Mouse (Mus musculus): ENCODE results near the gene Uggt1. TPM values are rescaled to one million over a fixed set of nuclear protein-coding genes. Genes with fewer than 3 reads are reported as not detected.

The Uggt1 gene
- polyA plus RNA-seq, 1 experiment from 2014 or later = 74.2 TPM

GRCm38 (mm10) chr1:36273288-36273687 is 28.8 kb upstream of the Uggt1 start:
- peak overlapping the region; percentile 62 for H3K27ac ChIP-seq (ENCODE audit: low read length)
- WGBS = 6% methylated on average over 9 of the region's 9 CpGs
- H3K4me3 ChIP-seq (ENCODE audit: low read depth, low read length) = no peak overlapping the region
- H3K27me3 ChIP-seq (ENCODE audit: control insufficient read depth, insufficient read depth, low read length) = no peaks in the 10 kb centered on the region
- no peak overlapping the region for H3K9ac ChIP-seq (replicated peaks; ENCODE audit: low read depth, low read length)
- peak; percentile 16; the same call in 1 of the 2 replicates for ATAC-seq (ENCODE audit: insufficient number of reproducible peaks, insufficient read depth, low FRiP score, low read depth)
- H3K36me3 ChIP-seq (ENCODE audit: control insufficient read depth, insufficient read depth, low read length) = no peaks in the 10 kb centered on the region
- peak overlapping the region; percentile 14; the same call in 1 of the 2 replicates for H3K4me2 ChIP-seq (replicated peaks; ENCODE audit: low read depth, low read length)
- H3K9me3 ChIP-seq (ENCODE audit: control insufficient read depth, low read depth, low read length) = no peaks in the 10 kb centered on the region
- H3K4me1 ChIP-seq (ENCODE audit: control insufficient read depth, insufficient read depth, low read length) = peaks cover 25% of the 10 kb centered on the region

GRCm38 (mm10) chr1:36272546-36272945 is 28.0 kb upstream of the Uggt1 start:
- Histone ChIP-seq H3K27ac (ENCODE audit: low read length) (peak overlapping the region; percentile 62; the same call in 1 of the 2 replicates), H3K36me3 (ENCODE audit: control insufficient read depth, insufficient read depth, low read length) (no peaks in the 10 kb centered on the region), H3K27me3 (ENCODE audit: control insufficient read depth, insufficient read depth, low read length) (no peaks in the 10 kb centered on the region), H3K4me1 (ENCODE audit: control insufficient read depth, insufficient read depth, low read length) (peaks cover 25% of the 10 kb centered on the region), H3K9me3 (ENCODE audit: control insufficient read depth, low read depth, low read length) (no peaks in the 10 kb centered on the region), H3K4me3 (ENCODE audit: low read depth, low read length) (no peak overlapping the region), H3K9ac (replicated peaks; ENCODE audit: low read depth, low read length) (no peak overlapping the region), H3K4me2 (replicated peaks; ENCODE audit: low read depth, low read length) (peak overlapping the region; percentile 14; the same call in 1 of the 2 replicates)
- WGBS = 49% methylated on average over 5 of the region's 5 CpGs
- peak; percentile 70 for ATAC-seq (ENCODE audit: insufficient number of reproducible peaks, insufficient read depth, low FRiP score, low read depth)

- H3K9ac ChIP-seq (replicated peaks; ENCODE audit: low read depth, low read length) = 0 out of 2 replicates have a peak overlapping the region, but pooled peaks have one; percentile 0
- ATAC-seq (ENCODE audit: insufficient number of reproducible peaks, insufficient read depth, low FRiP score, low read depth) = peak; percentile 31; the same call in 1 of the 2 replicates
These were observed 27.2 kb upstream of the Uggt1 start for GRCm38 (mm10) chr1:36271516-36272230.

DNA sequence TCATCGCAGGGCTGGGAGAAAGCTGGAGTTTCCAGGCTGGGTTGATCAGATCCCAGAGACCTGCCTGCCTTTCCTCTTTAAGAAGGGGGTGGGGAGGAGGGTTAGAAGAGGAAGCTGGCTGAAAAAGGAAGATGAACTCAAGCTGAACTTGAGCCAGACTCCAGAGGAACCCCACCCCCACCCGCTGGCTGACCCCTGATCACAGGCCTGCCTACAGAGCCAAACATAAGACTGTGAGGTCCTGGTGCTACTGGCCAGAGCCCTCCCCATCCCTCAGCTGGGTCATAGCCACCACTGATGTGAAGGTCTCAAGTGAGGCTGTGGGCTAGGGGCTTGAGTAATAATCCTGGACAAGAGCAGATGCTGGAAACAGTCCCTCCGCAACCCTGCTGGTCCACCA is 26.1 kb upstream of the Uggt1 start:
- Histone ChIP-seq H3K27me3 (ENCODE audit: control insufficient read depth, insufficient read depth, low read length) (no peaks in the 10 kb centered on the region), H3K4me1 (ENCODE audit: control insufficient read depth, insufficient read depth, low read length) (peaks cover 25% of the 10 kb centered on the region), H3K27ac (ENCODE audit: low read length) (peak overlapping the region; percentile 62), H3K9ac (replicated peaks; ENCODE audit: low read depth, low read length) (no peak overlapping the region), H3K4me3 (ENCODE audit: low read depth, low read length) (no peak overlapping the region), H3K4me2 (replicated peaks; ENCODE audit: low read depth, low read length) (no peak overlapping the region), H3K9me3 (ENCODE audit: control insufficient read depth, low read depth, low read length) (no peaks in the 10 kb centered on the region), H3K36me3 (ENCODE audit: control insufficient read depth, insufficient read depth, low read length) (no peaks in the 10 kb centered on the region)
- 41% methylated on average over 3 of the region's 3 CpGs for WGBS
- peak; percentile 25 for ATAC-seq (ENCODE audit: insufficient number of reproducible peaks, insufficient read depth, low FRiP score, low read depth)

More at GRCm38 (mm10) chr1:36271516-36272230, 27.2 kb upstream of the Uggt1 start:
- Histone ChIP-seq H3K4me3 (ENCODE audit: low read depth, low read length) (no peak overlapping the region), H3K27ac (ENCODE audit: low read length) (peak overlapping the region; percentile 62), H3K4me2 (replicated peaks; ENCODE audit: low read depth, low read length) (peak overlapping the region; percentile 22), H3K36me3 (ENCODE audit: control insufficient read depth, insufficient read depth, low read length) (no peaks in the 10 kb centered on the region), H3K4me1 (ENCODE audit: control insufficient read depth, insufficient read depth, low read length) (peaks cover 25% of the 10 kb centered on the region), H3K9me3 (ENCODE audit: control insufficient read depth, low read depth, low read length) (no peaks in the 10 kb centered on the region), H3K27me3 (ENCODE audit: control insufficient read depth, insufficient read depth, low read length) (no peaks in the 10 kb centered on the region)
- 73% methylated on average over 8 of the region's 8 CpGs for WGBS

GRCm38 (mm10) chr1:36269121-36269795 is 24.7 kb upstream of the Uggt1 start:
- H3K9me3 ChIP-seq (ENCODE audit: control insufficient read depth, low read depth, low read length) = no peaks in the 10 kb centered on the region
- H3K36me3 ChIP-seq (ENCODE audit: control insufficient read depth, insufficient read depth, low read length) = no peaks in the 10 kb centered on the region
- peak overlapping the region; percentile 30 for H3K4me2 ChIP-seq (replicated peaks; ENCODE audit: low read depth, low read length)
- peak overlapping the region; percentile 5; the same call in 1 of the 2 replicates for H3K4me3 ChIP-seq (ENCODE audit: low read depth, low read length)
- no peak for ATAC-seq (ENCODE audit: insufficient number of reproducible peaks, insufficient read depth, low FRiP score, low read depth)
- H3K27ac ChIP-seq (ENCODE audit: low read length) = no peak overlapping the region
- no peaks in the 10 kb centered on the region for H3K27me3 ChIP-seq (ENCODE audit: control insufficient read depth, insufficient read depth, low read length)
- 40% methylated on average over 54 of the region's 54 CpGs for WGBS
- H3K9ac ChIP-seq (replicated peaks; ENCODE audit: low read depth, low read length) = no peak overlapping the region
- peaks cover 25% of the 10 kb centered on the region for H3K4me1 ChIP-seq (ENCODE audit: control insufficient read depth, insufficient read depth, low read length)

GRCm38 (mm10) chr1:36267595-36267994 is 23.1 kb upstream of the Uggt1 start:
- Histone ChIP-seq H3K27ac (ENCODE audit: low read length) (no peak overlapping the region), H3K9ac (replicated peaks; ENCODE audit: low read depth, low read length) (no peak overlapping the region), H3K4me2 (replicated peaks; ENCODE audit: low read depth, low read length) (no peak overlapping the region), H3K27me3 (ENCODE audit: control insufficient read depth, insufficient read depth, low read length) (no peaks in the 10 kb centered on the region), H3K36me3 (ENCODE audit: control insufficient read depth, insufficient read depth, low read length) (no peaks in the 10 kb centered on the region), H3K9me3 (ENCODE audit: control insufficient read depth, low read depth, low read length) (no peaks in the 10 kb centered on the region), H3K4me3 (ENCODE audit: low read depth, low read length) (no peak overlapping the region), H3K4me1 (ENCODE audit: control insufficient read depth, insufficient read depth, low read length) (peaks cover 22% of the 10 kb centered on the region)
- no peak for ATAC-seq (ENCODE audit: insufficient number of reproducible peaks, insufficient read depth, low FRiP score, low read depth)
- 96% methylated on average over 3 of the region's 3 CpGs for WGBS

GRCm38 (mm10) chr1:36266293-36266692 is 21.8 kb upstream of the Uggt1 start:
- no peak for ATAC-seq (ENCODE audit: insufficient number of reproducible peaks, insufficient read depth, low FRiP score, low read depth)

DNA sequence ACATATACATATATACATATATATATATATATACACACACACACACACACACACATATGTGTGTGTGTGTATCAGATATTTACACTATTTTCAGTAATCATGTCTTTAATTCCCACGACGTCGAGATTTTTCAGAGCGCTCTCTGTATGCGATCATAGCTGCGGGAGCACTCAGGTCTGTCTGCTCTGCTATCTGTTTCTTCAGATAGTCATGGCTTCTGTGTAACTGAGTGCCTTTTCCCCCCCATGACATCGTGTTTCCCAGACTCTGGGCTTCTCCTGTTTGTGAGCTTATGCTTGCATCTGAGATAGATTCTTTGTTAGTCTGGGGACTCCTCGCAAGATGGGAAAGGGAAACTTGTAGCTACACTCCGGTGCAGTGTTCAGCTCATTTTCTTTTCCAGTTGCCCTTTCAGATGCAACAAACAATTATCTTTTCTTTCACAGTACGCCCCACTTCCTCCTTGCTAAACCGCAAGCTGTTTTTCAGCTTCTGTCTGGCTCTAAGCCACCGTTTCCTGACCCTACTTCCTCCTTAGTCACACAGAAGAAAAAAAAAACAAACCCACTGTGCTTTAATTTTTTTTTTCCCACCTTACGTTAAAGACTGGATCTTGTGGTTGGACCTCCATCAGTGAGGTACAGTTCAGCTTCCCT is 19.4 kb upstream of the Uggt1 start:
- no peak overlapping the region for H3K4me2 ChIP-seq (replicated peaks; ENCODE audit: low read depth, low read length)
- peaks cover 3% of the 10 kb centered on the region; the same call in 1 of the 2 replicates for H3K9me3 ChIP-seq (ENCODE audit: control insufficient read depth, low read depth, low read length)
- 59% methylated on average over 13 of the region's 13 CpGs for WGBS
- no peaks in the 10 kb centered on the region for H3K36me3 ChIP-seq (ENCODE audit: control insufficient read depth, insufficient read depth, low read length)
- no peak overlapping the region for H3K4me3 ChIP-seq (ENCODE audit: low read depth, low read length)
- H3K27ac ChIP-seq (ENCODE audit: low read length) = peak overlapping the region; percentile 59; the same call in 1 of the 2 replicates
- no peaks in the 10 kb centered on the region for H3K27me3 ChIP-seq (ENCODE audit: control insufficient read depth, insufficient read depth, low read length)
- H3K9ac ChIP-seq (replicated peaks; ENCODE audit: low read depth, low read length) = no peak overlapping the region
- ATAC-seq (ENCODE audit: insufficient number of reproducible peaks, insufficient read depth, low FRiP score, low read depth) = no peak
- no peaks in the 10 kb centered on the region for H3K4me1 ChIP-seq (ENCODE audit: control insufficient read depth, insufficient read depth, low read length)

More at GRCm38 (mm10) chr1:36266293-36266692, 21.8 kb upstream of the Uggt1 start:
- H3K27ac ChIP-seq (ENCODE audit: low read length) = no peak overlapping the region
- no peak overlapping the region for H3K4me3 ChIP-seq (ENCODE audit: low read depth, low read length)
- no peak overlapping the region for H3K4me2 ChIP-seq (replicated peaks; ENCODE audit: low read depth, low read length)
- no peaks in the 10 kb centered on the region for H3K36me3 ChIP-seq (ENCODE audit: control insufficient read depth, insufficient read depth, low read length)
- H3K9me3 ChIP-seq (ENCODE audit: control insufficient read depth, low read depth, low read length) = no peaks in the 10 kb centered on the region
- H3K9ac ChIP-seq (replicated peaks; ENCODE audit: low read depth, low read length) = no peak overlapping the region
- H3K4me1 ChIP-seq (ENCODE audit: control insufficient read depth, insufficient read depth, low read length) = peaks cover 16% of the 10 kb centered on the region
- no peaks in the 10 kb centered on the region for H3K27me3 ChIP-seq (ENCODE audit: control insufficient read depth, insufficient read depth, low read length)
- WGBS = 78% methylated on average over 6 of the region's 6 CpGs
